Mouse (Mus musculus): ENCODE data around the gene Ubl4b. TPM values are rescaled to one million over a fixed set of nuclear protein-coding genes. Genes with fewer than 3 reads are reported as not detected.

Ubl4b gene
- polyA plus RNA-seq, 1 experiment from 2014 or later, result not detected

GRCm38 (mm10) chr3:107536810-107537503 is 17.9 kb downstream of the Ubl4b start:
- Histone ChIP-seq H3K4me2 (peak overlapping the region; percentile 56), H3K9me3 (no peaks in the 10 kb centered on the region), H3K36me3 (no peaks in the 10 kb centered on the region), H3K27me3 (no peaks in the 10 kb centered on the region), H3K4me1 (replicated peaks) (peaks cover 24% of the 10 kb centered on the region), H3K9ac (peak overlapping the region; percentile 47), H3K27ac (replicated peaks) (peak overlapping the region; percentile 88), H3K4me3 (peak overlapping the region; percentile 25)
- peak; percentile 88 for ATAC-seq (ENCODE audit: low FRiP score, low read depth)
- WGBS, result 3% methylated on average over 17 of the region's 17 CpGs

GRCm38 (mm10) chr3:107534951-107535350 is 19.9 kb downstream of the Ubl4b start:
- Histone ChIP-seq H3K9me3 (no peaks in the 10 kb centered on the region), H3K27me3 (no peaks in the 10 kb centered on the region), H3K27ac (replicated peaks) (no peak overlapping the region), H3K9ac (no peak overlapping the region), H3K4me2 (no peak overlapping the region), H3K36me3 (no peaks in the 10 kb centered on the region), H3K4me1 (replicated peaks) (peaks cover 31% of the 10 kb centered on the region), H3K4me3 (no peak overlapping the region)
- no peak for ATAC-seq (ENCODE audit: low FRiP score, low read depth)
- 87% methylated on average over 7 of the region's 7 CpGs for WGBS

- H3K9me3 ChIP-seq, result no peaks in the 10 kb centered on the region
Observed at GRCm38 (mm10) chr3:107533532-107533931, 21.3 kb downstream of the Ubl4b start.

GRCm38 (mm10) chr3:107530581-107530980 is 24.3 kb downstream of the Ubl4b start:
- no peak for ATAC-seq (ENCODE audit: low FRiP score, low read depth)
- 78% methylated on average over 5 of the region's 5 CpGs for WGBS
- H3K4me3 ChIP-seq, result no peak overlapping the region
- H3K36me3 ChIP-seq, result no peaks in the 10 kb centered on the region
- no peak overlapping the region for H3K4me2 ChIP-seq
- 0 out of 2 replicates have a peak overlapping the region, but pooled peaks have one; percentile 20 for H3K27ac ChIP-seq (replicated peaks)
- no peaks in the 10 kb centered on the region for H3K9me3 ChIP-seq
- H3K4me1 ChIP-seq (replicated peaks), result peaks cover 37% of the 10 kb centered on the region
- H3K9ac ChIP-seq, result no peak overlapping the region
- H3K27me3 ChIP-seq, result no peaks in the 10 kb centered on the region

More at GRCm38 (mm10) chr3:107533532-107533931, 21.3 kb downstream of the Ubl4b start:
- 41% methylated on average over 4 of the region's 4 CpGs for WGBS
- H3K4me3 ChIP-seq, result no peak overlapping the region
- H3K27me3 ChIP-seq, result no peaks in the 10 kb centered on the region
- no peaks in the 10 kb centered on the region for H3K36me3 ChIP-seq
- no peak overlapping the region for H3K9ac ChIP-seq
- no peak overlapping the region for H3K27ac ChIP-seq (replicated peaks)
- H3K4me2 ChIP-seq, result no peak overlapping the region
- ATAC-seq (ENCODE audit: low FRiP score, low read depth), result no peak
- peaks cover 43% of the 10 kb centered on the region for H3K4me1 ChIP-seq (replicated peaks)

- H3K4me1 ChIP-seq (replicated peaks), result peaks cover 37% of the 10 kb centered on the region
- WGBS, result 59% methylated on average over 5 of the region's 5 CpGs
- no peaks in the 10 kb centered on the region for H3K36me3 ChIP-seq
- ATAC-seq (ENCODE audit: low FRiP score, low read depth), result peak; percentile 31
- peak overlapping the region; percentile 89 for H3K27ac ChIP-seq (replicated peaks)
- H3K4me2 ChIP-seq, result no peak overlapping the region; the same call in 1 of the 2 replicates
- no peaks in the 10 kb centered on the region for H3K9me3 ChIP-seq
- no peak overlapping the region for H3K9ac ChIP-seq
- H3K27me3 ChIP-seq, result no peaks in the 10 kb centered on the region
- H3K4me3 ChIP-seq, result no peak overlapping the region
Observed at GRCm38 (mm10) chr3:107529182-107529581, 25.7 kb downstream of the Ubl4b start.

GRCm38 (mm10) chr3:107528401-107529118 is 26.3 kb downstream of the Ubl4b start:
- 6% methylated on average over 9 of the region's 9 CpGs for WGBS
- no peak overlapping the region for H3K4me3 ChIP-seq

GRCm38 (mm10) chr3:107524547-107524946 is 30.3 kb downstream of the Ubl4b start:
- Histone ChIP-seq H3K27ac (replicated peaks) (no peak overlapping the region), H3K9me3 (no peaks in the 10 kb centered on the region), H3K4me2 (no peak overlapping the region), H3K4me3 (no peak overlapping the region), H3K9ac (no peak overlapping the region), H3K4me1 (replicated peaks) (peaks cover 22% of the 10 kb centered on the region), H3K27me3 (0 out of 2 replicates have a peak, but pooled peaks cover 4% of the 10 kb centered on the region), H3K36me3 (no peaks in the 10 kb centered on the region)
- no peak for ATAC-seq (ENCODE audit: low FRiP score, low read depth)
- WGBS, result 29% methylated on average over 6 of the region's 6 CpGs

More at GRCm38 (mm10) chr3:107528401-107529118, 26.3 kb downstream of the Ubl4b start:
- no peaks in the 10 kb centered on the region for H3K36me3 ChIP-seq
- H3K4me2 ChIP-seq, result peak overlapping the region; percentile 44
- peaks cover 33% of the 10 kb centered on the region for H3K4me1 ChIP-seq (replicated peaks)
- no peaks in the 10 kb centered on the region for H3K27me3 ChIP-seq
- H3K9ac ChIP-seq, result peak overlapping the region; percentile 25; the same call in 1 of the 2 replicates
- H3K9me3 ChIP-seq, result no peaks in the 10 kb centered on the region
- H3K27ac ChIP-seq (replicated peaks), result peak overlapping the region; percentile 89
- peak; percentile 93 for ATAC-seq (ENCODE audit: low FRiP score, low read depth)

GRCm38 (mm10) chr3:107520931-107521330 is 33.9 kb downstream of the Ubl4b start:
- ATAC-seq (ENCODE audit: low FRiP score, low read depth), result no peak
- 78% methylated on average over 5 of the region's 5 CpGs for WGBS
- no peaks in the 10 kb centered on the region for H3K36me3 ChIP-seq

GRCm38 (mm10) chr3:107517631-107518108 is 37.2 kb downstream of the Ubl4b start, which contains the start of gene Slc6a17:
Gene Slc6a17, minus strand, starts transcription at chr3:107518018.
- H3K27me3 ChIP-seq, result peaks cover 23% of the 10 kb centered on the region
- peak; percentile 85 for ATAC-seq (ENCODE audit: low FRiP score, low read depth)
- WGBS, result under 1% methylated on average over 63 of the region's 68 CpGs
- H3K9ac ChIP-seq, result peak within 1 kb of the TSS; percentile 56
- H3K4me2 ChIP-seq, result peak within 1 kb of the TSS; percentile 86
- H3K4me1 ChIP-seq (replicated peaks), result peaks cover 30% of the 10 kb centered on the region
- no peaks in the 10 kb centered on the region for H3K9me3 ChIP-seq
- no peaks in the 10 kb centered on the region for H3K36me3 ChIP-seq
- peak within 1 kb of the TSS; percentile 80 for H3K27ac ChIP-seq (replicated peaks)
- peak within 1 kb of the TSS; percentile 61 for H3K4me3 ChIP-seq

More at GRCm38 (mm10) chr3:107520931-107521330, 33.9 kb downstream of the Ubl4b start:
- no peak overlapping the region for H3K4me2 ChIP-seq
- no peaks in the 10 kb centered on the region for H3K9me3 ChIP-seq
- no peak overlapping the region for H3K9ac ChIP-seq
- peaks cover 20% of the 10 kb centered on the region for H3K27me3 ChIP-seq
- no peak overlapping the region for H3K4me3 ChIP-seq
- no peak overlapping the region for H3K27ac ChIP-seq (replicated peaks)
- H3K4me1 ChIP-seq (replicated peaks), result peaks cover 21% of the 10 kb centered on the region

- H3K4me2 ChIP-seq, result peak overlapping the region; percentile 86
Observed at GRCm38 (mm10) chr3:107516776-107517630, 37.9 kb downstream of the Ubl4b start.

GRCm38 (mm10) chr3:107515989-107516388 is 38.9 kb downstream of the Ubl4b start:
- ATAC-seq (ENCODE audit: low FRiP score, low read depth), result no peak
- Histone ChIP-seq H3K9ac (no peak overlapping the region), H3K4me2 (peak overlapping the region; percentile 86), H3K27me3 (peaks cover 23% of the 10 kb centered on the region), H3K36me3 (no peaks in the 10 kb centered on the region), H3K4me1 (replicated peaks) (peaks cover 30% of the 10 kb centered on the region), H3K4me3 (peak overlapping the region; percentile 61; the same call in 1 of the 2 replicates), H3K27ac (replicated peaks) (no peak overlapping the region), H3K9me3 (no peaks in the 10 kb centered on the region)
- 81% methylated on average over 4 of the region's 4 CpGs for WGBS

More at GRCm38 (mm10) chr3:107516776-107517630, 37.9 kb downstream of the Ubl4b start:
- ATAC-seq (ENCODE audit: low FRiP score, low read depth), result peak; percentile 77
- Histone ChIP-seq H3K9ac (peak overlapping the region; percentile 56), H3K4me3 (peak overlapping the region; percentile 61), H3K27ac (replicated peaks) (peak overlapping the region; percentile 80), H3K36me3 (no peaks in the 10 kb centered on the region), H3K4me1 (replicated peaks) (peaks cover 30% of the 10 kb centered on the region), H3K27me3 (peaks cover 23% of the 10 kb centered on the region), H3K9me3 (no peaks in the 10 kb centered on the region)
- WGBS, result 4% methylated on average over 55 of the region's 55 CpGs

Data from hindbrain, embryonic 15.5 days (tissue).